Mouse (Mus musculus) heart, postnatal 4 days (tissue): ENCODE data around the gene Arhgap35. TPM values are rescaled to one million over a fixed set of nuclear protein-coding genes. Genes with fewer than 3 reads are reported as not detected.
"Not testable (repeated sequence)": the region's sequence is repeated elsewhere in the genome, so short reads cannot be mapped to it uniquely, and the experiment has no call there.

Experiments
- DNase-seq: peaks from one replicate; pipeline ENCODE4 v3.0.0; 2021
- total RNA-seq, 2 experiments: library from RNA; stranded (reverse); gene quantifications; 2 replicates each; pipeline ENCODE4 v1.2.3; 2021

Arhgap35 gene
- total RNA-seq: 10 to 100 TPM; 71.9 to 74.5 TPM

DNA sequence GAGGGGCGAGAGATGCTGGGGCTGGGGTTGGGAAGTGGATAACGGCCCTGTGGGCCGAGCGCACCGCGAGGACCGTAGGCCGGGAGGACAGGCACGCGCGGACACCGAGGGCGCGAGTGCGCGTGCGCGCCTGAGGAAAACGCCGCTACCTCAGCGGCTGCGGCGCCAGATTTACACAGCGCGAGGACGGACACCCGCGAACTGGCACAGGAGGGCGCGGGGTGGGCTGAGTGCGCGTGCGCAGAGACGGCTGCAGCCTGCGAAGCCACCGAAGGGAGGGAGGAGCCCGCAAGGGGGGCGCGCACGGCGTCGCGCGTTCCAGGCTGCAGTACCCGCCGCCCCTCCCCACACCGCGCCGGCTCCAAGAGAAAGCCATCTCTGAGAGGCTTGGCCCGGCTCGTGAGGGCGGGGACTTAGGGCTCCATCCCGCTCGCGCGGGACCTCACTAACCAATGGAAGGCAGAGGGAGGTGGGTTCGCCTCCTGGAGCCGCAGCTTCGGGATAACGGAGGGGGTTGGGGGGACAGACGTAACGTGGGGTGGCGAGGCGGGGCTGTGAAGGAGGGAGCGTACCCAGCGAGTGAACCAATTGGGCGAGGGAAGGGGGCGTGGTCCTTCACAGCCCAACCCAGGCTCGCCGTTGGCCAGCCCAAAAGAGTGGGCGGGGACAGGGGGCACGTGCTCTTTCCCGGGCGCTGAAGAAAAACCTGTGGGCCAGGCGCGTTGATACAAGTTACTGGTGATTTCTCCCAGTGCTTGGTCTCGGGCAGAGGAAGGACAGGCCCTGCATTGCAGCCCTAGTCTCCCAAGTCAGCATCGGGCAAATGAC, at the start of gene Arhgap35:
Arhgap35 (minus strand) TSS at position 106 of the 828 bp plus-strand sequence.
- DNase-seq: peak; percentile 99

DNA sequence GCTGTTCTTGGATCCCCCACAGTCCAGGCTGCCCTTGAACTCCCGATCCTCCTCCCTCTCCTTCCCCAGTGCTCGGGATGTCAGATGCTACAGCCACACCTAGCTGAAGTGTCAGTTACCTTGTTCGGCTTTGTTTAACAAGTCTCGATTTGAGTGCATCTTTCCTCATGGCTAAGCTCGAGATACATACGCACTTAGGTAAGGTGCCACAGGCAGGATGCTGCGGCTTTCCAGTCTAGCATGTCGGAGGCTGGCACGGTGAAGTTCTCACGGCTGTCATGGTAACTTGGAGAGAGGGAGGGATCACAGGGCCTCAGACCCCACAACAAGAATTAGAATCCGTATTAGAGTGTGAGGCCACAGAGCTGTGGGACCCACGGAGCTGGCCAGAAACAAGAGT, 29.5 kb upstream of the Arhgap35 start:
- DNase-seq: no peak

- not testable (repeated sequence) for DNase-seq
Measured at GRCm38 (mm10) chr7:16643106-16643505, 28.3 kb upstream of the Arhgap35 start.

- peak; percentile 89 for DNase-seq
Measured at GRCm38 (mm10) chr7:16639028-16639427, 24.2 kb upstream of the Arhgap35 start.

GRCm38 (mm10) chr7:16635116-16635515, 20.3 kb upstream of the Arhgap35 start:
- no peak for DNase-seq

- DNase-seq: not testable (repeated sequence)
Measured at GRCm38 (mm10) chr7:16633913-16634312, 19.1 kb upstream of the Arhgap35 start.

DNA sequence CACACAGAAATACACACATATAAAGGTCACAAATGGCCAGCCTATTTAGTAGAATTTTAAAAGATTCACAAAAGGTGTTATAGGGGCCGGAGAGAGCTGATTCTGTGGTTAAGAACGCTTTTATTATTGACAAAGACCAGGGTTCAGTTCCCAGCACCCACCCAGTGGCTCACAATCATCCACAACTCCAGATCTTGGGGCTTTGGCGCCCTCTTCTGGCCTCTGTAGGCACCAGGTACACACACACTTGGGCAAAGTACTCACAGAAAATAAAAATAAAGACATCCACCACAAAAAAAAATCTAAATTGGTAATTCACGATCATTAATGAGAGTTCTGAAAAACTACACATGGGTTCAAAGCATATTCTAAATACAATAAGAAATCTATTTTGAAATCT, 17.1 kb upstream of the Arhgap35 start:
- no peak for DNase-seq

DNA sequence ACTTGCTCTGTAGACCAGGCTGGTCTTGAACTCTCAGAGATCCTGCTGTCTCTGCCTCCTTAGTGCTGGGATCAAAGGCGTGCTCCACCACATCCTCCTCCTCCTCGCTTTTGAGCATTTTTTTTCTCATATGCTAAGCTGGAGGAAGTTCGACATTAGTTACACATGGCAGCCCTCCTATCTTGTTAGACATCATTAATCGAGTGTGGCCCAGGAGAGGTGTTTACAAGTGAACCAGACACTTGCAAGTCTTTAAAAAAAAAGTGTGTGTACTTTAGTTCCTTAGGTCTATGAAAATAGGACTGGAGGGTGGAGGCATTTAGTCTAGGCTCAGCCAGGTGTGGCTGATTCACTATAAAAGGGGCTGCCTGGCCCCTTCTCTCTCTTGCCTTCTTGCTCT, 16.2 kb upstream of the Arhgap35 start:
- DNase-seq: no peak

DNA sequence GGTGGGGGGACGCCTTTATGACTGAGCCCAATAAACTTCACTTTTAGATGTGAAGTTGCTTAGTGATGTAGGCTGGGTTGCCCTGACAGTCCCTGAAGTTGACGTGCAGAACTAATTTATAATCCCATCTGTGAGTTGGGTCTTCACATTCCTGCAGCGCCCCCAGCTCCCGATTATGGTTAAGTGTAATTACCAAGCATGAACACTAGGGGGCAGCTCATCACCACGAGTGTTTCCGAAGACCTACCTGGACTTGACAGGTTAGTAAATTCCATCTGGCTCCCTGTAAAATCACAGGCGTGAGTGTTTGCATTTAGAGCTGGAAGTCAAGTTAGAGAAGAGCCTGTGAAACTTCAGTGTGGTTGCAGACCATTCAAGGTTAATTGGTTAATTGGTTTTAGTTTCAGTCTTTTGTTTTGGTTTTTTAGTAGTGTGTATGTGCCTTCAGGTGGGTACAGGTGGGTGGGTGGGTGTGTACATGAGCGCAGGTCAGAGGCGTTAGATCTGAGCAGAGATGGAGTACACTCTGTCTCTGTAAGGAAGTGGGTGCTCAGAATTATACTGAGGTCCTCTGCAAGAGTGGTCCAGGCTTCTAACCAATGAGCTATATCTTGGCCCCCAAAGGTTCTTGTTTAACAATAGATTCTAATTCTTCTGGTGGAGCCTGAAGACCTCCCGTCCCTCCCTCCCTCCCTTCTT, 15.0 kb upstream of the Arhgap35 start:
- DNase-seq: peak; percentile 66

DNA sequence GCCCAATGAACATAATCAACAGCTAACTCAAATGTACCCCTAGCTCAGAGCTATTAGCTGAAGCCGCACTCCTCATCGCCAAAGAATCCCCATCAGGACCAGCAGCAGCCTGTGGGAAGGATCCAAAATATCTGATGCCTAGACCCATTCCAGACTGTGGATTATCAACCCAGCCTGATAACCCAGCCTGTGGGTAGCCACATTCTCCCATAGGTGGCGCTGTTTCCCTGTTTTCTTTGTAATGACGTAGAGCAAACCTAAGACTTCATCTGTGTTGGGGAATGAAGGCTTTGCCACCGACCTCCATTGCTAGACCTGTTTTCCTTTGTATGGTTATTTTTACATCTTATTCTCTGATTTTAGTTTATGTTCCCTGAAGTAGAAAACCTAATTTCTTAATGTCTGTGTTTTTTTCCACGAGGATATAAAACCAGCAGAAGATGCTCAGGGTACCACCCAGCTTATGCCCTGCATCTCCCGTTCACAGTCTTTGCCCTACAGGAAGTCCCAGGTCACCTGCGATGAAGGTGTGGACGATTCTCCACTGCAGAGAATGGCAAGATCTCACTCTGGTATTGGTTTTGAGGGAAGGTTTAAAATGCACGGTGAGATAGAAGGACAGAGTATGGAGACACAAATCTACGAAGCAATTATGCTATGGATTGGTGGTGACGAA, 13.4 kb upstream of the Arhgap35 start:
- peak; percentile 82 for DNase-seq

DNA sequence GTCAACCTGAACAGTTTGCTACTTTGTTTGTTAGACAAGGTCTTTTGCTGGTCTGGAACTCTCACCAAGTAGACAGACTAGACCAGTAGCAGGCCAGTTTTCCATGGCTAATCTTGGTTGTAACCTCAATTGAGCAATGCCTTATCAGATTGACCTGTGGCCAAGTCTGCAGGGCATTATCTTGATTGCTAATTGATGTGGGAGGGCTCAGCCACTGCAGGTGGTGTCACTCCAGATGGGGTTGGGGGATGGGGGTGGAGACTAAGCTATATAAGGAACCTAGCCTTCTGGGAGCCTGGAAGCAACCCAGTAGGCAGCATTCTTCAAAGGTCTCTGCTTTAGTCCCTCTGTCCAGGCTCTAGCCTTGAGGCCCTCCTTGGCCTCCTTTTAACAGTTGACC, 8.9 kb upstream of the Arhgap35 start:
- no peak for DNase-seq

GRCm38 (mm10) chr7:16623131-16623530, 8.3 kb upstream of the Arhgap35 start:
- no peak for DNase-seq

GRCm38 (mm10) chr7:16621066-16621622, 6.4 kb upstream of the Arhgap35 start:
- peak; percentile 24 for DNase-seq

DNA sequence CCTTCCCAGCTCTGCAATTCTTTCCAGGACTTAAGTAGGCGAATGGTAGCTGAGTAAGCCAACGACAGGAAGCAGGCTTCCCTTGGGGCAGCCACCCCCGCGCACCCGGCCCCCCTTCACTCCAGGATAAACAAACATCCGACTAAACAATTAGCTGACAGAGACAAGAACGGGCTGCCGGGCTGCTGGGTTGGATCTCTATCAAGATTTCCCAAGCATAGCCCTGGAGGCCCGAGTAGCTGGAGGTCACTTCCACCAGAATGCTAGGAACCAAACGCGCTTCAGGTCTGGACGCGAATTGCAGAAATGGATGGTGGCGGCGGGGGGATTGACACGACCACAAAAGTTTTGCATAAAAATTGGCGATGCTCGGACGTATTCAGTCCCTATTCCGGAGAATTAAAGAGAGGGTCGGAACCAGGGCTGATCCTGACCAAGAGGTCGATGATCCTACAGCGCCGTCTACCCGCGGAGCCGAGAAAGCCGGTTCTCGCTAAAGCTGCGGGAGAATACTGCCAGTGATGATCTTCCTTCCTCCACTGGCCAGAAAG, 3.9 kb upstream of the Arhgap35 start:
- DNase-seq: peak; percentile 85

DNA sequence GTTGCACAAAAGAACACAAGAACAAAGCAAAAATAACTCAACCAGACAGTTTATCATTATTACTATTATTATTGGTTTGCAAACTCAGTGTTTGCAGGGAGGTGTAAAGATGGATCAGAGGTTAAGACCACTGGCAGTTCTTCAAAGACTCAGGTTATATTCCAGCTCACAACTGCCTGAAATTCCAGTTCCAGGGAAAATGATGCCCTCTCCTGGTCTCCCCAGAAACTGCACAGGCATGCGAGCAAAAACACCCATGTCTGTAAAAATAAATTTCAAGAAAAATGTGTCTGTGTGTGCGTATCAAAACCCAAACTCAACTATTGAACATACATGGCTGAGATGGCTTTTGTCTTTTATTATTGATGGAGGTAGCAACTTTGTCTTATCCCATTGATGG, 2.3 kb upstream of the Arhgap35 start:
- DNase-seq: peak; percentile 79

DNA sequence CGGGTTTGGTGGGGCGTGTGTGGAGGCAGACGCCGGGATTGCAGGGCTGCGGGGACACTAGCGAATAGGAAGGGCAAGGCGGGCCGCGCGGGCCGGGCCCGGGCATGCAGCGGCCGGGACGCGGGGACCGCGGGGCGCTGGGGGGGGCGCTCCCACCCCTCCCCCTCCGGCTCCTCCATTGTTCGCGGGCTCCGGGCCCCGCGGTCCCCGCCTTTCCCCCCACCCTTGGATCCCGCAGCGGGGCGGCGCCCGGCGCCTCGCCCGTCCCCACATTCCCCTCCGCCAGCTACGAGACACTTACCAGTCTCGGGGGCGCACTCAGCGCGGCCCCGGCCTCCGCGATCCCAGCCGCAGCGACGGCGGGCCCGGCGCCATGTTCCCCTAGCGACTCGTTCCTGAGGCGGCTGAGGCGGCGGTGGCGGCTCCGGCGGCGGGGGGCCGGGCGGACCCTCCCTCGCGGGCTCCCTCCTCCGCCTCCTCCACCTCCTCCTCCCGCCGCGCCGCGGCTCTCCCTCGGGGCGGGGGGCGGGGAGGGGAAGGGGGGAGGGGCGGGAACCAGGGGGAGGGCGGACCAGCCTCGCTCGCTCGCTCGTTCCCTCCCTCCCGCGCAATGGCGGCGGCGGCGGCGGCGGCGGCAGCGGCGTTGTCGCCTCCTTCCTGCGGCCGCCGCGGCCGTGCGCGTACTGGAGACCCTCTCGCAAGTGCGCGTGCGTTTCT, 464 bp downstream of the Arhgap35 start:
- peak; percentile 77 for DNase-seq

GRCm38 (mm10) chr7:16613461-16614170, 1.2 kb downstream of the Arhgap35 start:
- peak; percentile 21 for DNase-seq

GRCm38 (mm10) chr7:16610345-16610744, 4.4 kb downstream of the Arhgap35 start:
- no peak for DNase-seq

DNA sequence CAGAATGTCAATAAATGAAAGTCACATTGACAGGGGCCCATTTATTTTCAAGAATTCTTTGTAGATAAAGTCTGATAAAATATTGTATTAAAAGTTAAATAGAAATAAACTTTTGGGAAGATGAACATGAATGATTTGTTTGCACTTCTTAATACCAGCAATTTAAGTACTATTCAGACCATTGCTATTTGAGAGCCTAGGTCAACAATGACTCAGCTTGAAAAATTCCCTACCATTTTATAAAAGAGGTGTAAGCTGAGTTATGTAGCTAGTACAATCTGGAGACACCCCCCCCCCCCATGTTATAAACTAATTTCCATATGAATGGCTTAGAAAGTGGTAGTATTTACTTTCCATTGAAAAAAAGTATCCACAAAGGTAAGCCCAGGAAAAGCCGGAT, 5.8 kb downstream of the Arhgap35 start:
- DNase-seq: no peak

DNA sequence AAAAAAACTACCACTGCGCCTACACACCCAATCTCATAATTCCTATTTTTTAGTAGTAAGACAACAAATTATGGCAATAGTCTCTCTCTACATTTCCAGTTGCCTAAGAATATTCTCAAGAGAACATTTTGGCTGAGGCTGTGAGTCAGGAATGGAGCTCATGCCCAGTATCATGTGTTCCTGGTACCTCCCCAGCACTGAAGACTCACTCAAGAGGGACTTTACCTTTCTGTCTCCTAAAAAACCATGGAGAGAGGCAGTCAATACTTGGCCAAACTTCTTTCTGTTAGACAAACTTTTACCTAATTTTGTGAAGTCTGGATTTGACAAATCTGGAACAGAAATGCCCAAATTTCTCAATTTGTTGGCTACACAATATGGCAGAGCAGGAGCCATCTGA, 6.7 kb downstream of the Arhgap35 start:
- no peak for DNase-seq

GRCm38 (mm10) chr7:16606808-16607207, 8.0 kb downstream of the Arhgap35 start:
- DNase-seq: not testable (repeated sequence)
